Mouse (Mus musculus) right cerebral cortex, postnatal 10 days (tissue): ENCODE results near the gene Ranbp10.
A peak's percentile ranks its signal among the peaks of the same experiment; 100 is the strongest.

Experiments
- DNase-seq, 2 experiments: peaks; one replicate each; pipeline ENCODE4 v3.0.0; 2021; ENCODE audit warnings: low spot score in 2 of 2

Gene Ranbp10

DNA sequence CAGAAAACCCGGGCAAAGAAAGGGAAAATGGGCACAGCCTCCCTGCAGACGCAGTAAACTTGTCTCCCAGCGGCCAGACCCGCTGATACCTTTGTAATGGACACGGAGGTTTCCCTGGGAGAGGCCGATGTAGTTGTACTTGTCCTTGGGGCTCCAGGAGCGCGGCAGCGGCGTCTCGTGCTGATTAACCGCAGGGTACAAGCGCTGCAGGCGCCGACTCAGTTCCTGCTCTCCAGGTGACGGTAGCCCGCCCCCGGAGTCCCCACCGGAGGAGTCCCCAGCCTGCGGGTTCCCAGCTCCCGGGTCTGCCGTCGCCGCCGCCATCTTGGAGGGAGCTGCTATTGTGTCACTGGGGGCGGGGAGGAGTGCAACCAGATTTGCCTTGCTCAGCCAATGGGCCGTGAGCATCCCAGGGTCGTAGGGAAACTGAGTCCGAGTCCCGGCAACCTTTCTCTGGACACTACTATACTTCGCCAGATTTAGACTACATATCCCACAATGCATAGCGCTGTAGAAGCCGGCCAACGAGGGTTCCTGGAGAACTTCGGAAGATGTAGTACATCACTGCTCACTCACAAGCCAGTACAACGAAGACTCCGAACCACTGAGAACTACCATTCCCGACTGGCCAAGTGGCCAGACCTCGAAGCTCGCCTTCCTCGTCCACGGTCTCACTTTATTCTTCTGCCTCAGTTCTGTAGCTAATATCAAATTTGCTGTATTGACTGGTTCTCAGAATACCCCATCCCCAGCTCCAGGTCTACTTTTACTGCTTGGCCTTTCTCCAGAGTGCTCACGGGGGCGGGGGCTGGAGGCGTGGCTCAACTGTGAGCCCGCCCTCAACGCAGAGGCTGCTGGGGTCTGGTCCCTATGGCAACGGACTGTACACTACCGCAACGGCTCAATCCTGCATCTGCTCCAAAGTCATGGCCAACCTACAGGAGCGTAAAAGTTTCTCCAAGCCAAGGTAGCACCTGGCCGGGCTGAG lies at the start of gene Ranbp10, which contains the start of gene Tsnaxip1:
Gene Ranbp10 (minus strand): TSS at position 490 of the 988 bp plus-strand sequence.
Gene Tsnaxip1 (plus strand): TSS at position 871 of the 988 bp plus-strand sequence.
- peak; percentile 99 to 100 for DNase-seq

GRCm38 (mm10) chr8:105874301-105874700 lies 47.2 kb upstream of the Ranbp10 start:
- no peak for DNase-seq

DNA sequence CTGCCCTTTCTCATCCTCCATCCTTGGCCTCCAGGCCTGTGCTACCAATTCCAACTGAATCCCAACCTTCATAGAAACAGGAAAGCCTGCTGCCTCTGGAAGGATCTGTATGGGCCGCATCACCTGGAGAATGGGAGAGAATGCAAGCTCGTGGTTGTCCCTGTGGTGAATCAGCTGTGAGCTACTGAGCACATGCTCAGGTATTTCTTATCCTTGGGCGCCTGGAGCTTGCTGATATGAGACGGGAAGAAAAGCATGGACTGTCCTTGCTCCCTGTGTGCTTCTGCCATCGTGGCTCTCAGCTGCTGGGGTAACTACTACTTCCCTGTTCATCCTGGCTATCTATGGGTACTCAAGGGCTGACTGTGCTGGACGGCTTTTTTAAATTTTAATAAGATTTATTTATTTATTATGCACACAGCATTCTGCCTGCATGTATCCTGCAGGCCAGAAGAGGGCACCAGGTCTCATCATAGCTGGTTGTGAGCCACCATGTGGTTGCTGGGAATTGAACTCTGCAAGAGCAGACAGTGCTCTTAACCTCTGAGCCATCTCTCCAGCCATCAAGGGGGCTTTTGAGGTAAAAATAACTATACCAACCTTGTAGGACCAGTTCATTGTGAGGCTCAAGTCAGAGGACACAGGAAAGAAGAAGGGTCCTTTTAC lies 39.3 kb upstream of the Ranbp10 start:
- no peak for DNase-seq

DNA sequence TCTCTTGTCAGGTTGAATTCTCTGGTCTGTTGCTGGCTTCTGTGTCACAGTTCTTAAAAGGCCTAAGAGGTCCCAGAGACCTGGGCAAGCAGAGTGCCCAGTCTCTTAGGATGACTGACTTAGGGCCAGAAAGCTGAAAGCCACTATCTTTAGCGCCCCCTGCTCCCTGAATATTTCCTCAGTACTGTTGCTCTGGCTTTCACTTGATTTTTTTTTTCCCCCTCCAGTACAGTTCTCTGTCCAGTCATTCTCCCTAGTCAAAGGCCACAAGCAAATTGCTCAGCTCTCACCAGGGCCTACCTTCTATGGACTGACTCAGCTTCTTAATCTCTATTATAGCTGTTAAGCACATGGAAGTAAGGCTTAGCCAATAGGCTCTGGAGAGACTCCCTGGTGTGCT lies 34.8 kb upstream of the Ranbp10 start:
- no peak for DNase-seq

DNA sequence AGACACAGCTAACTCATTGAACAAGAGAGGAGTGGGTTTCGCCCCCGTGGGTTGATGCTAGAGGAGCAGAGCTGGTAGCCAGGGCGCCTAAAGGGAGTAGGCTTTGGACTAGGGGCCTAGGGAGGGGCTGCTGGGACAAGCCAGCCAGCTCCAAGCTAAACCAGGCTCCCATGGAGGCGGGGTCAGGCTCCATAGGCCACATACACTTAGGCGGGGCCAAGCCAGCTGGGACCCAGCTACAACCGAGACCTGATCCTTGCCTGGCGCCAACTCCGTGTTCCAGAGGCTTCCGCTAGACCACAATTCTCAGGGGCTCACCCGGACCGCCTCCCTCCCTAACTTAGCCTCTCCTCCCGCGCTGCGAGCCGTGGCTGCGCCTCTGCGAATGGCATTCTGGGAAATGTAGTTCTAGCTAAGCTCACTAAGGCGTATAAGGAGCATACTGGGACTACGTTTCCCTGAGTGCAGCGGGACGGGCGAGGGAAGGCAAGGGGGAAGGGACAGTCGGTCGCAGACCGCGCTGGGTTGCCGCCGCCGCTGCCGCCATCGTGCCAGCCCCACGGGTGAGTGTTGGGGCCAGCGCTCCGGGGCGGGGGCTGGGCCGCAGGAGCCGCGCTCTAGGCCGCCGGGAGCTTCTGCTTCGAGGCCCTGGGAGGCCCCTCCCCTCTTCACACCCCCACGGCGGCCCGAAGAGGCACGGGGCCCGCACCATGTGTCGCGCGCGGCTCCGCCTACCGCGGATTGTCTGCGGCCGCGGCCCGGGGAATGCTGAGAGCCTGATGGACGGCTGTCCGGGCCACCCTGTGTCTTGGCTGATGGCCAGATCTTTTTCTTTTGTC lies 33.2 kb upstream of the Ranbp10 start, which contains the start of gene Nutf2:
Gene Nutf2 (plus strand): TSS at position 438 of the 839 bp plus-strand sequence.
- peak; percentile 97 to 98 for DNase-seq

- DNase-seq: no peak
Measured at GRCm38 (mm10) chr8:105859314-105859713, 32.2 kb upstream of the Ranbp10 start.

DNA sequence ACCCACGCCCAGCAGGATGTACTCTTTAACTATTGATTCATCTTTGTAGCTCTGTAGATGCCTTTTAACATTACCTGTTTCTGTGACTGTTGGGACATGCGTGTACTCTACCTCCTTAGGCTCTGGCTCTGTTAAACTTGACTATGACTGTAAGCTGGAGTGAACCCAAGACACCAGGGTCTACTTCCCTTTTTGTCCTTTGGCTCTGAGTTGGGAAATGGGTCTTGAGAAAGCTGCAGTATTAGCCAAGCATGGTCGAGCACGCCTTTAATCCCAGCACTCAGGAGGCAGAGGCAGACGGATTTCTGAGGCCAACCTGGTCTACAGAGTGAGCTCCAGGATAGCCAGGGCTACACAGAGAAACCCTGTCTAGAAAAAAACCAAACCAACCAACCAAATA lies 31.3 kb upstream of the Ranbp10 start:
- no peak for DNase-seq

- no peak for DNase-seq
Measured at GRCm38 (mm10) chr8:105856168-105856835, 29.2 kb upstream of the Ranbp10 start.

DNA sequence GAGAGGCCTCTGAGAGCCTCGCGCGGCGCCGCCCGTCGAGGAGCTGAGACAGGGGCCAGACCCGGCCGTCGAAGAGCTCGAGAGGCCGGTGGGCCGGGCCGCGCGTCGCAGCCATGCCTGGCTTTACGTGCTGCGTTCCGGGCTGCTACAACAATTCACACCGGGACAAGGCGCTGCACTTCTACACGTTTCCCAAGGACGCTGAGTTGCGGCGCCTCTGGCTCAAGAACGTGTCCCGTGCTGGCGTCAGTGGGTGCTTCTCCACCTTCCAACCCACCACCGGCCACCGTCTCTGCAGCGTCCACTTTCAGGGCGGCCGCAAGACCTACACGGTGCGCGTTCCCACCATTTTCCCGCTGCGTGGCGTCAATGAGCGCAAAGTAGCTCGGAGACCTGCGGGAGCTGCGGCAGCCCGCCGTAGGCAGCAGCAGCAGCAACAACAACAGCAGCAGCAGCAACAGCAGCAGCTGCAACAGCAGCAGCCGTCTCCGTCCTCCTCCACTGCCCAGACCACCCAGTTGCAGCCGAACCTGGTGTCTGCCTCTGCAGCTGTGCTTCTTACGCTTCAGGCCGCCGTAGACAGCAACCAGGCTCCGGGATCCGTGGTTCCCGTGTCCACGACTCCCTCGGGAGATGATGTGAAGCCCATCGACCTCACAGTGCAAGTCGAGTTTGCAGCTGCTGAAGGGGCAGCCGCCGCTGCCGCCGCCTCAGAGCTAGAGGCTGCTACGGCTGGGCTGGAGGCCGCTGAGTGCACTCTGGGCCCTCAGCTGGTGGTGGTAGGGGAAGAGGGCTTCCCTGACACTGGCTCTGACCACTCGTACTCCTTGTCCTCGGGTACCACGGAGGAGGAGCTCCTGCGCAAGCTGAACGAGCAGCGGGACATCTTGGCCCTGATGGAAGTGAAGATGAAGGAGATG lies 28.4 kb upstream of the Ranbp10 start:
- DNase-seq: peak; percentile 72 to 78

- peak; percentile 93 to 95 for DNase-seq
Measured at GRCm38 (mm10) chr8:105854715-105855216, 27.6 kb upstream of the Ranbp10 start, which contains the start of gene Thap11. Gene Thap11 (plus strand): TSS chr8:105855132.

GRCm38 (mm10) chr8:105854303-105854702 lies 27.2 kb upstream of the Ranbp10 start:
- no peak for DNase-seq

DNA sequence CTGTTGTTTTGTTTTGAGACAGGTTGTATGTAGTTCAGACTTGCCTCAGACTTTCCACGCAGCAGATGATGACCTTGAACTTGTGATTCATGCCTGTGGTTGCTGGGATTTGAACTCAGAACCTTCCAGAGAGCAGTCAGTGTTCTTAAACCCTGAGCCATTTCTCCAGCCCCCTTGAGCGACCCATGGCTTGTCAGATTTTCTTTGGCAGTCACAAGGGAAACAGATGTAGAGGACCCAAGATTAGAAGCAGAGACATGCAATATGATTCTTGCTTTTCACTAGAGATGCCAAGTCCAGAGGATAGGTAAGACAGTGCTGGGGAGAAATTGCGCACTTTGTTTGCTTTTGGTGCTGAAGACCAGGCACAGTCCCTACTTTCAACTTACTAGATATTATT lies 26.0 kb upstream of the Ranbp10 start, which contains the start of gene Cenpt:
Gene Cenpt (minus strand): TSS at position 101 of the 400 bp plus-strand sequence.
- DNase-seq: no peak

DNA sequence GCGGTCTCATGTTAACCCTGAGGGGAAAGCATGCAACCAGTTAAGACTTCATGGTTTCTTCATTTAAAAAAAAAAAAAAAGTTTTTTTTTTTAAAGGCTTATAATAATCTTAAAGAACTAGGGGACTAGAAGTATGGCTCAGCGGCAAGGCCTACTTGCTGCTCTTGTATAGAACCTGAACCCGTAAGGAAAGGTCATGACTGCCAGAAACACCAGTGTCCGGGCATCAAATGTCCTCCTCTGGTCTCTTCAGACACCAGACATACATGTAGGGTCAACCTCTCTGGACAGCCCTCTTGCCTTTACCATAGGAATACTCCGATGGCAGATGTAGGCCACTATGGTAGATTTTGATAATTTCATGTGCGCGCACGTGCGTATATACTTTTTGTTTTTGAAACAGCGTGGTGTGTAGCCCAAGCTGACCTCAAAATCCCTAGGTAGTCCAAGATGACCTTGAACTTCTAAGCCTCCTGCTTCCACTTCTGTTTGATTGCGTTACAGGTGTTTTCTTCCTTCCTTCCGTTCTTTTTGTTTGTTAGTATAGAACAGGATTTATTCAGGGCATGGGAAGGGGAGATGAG lies 25.1 kb upstream of the Ranbp10 start:
- DNase-seq: peak; percentile 37 to 48

DNA sequence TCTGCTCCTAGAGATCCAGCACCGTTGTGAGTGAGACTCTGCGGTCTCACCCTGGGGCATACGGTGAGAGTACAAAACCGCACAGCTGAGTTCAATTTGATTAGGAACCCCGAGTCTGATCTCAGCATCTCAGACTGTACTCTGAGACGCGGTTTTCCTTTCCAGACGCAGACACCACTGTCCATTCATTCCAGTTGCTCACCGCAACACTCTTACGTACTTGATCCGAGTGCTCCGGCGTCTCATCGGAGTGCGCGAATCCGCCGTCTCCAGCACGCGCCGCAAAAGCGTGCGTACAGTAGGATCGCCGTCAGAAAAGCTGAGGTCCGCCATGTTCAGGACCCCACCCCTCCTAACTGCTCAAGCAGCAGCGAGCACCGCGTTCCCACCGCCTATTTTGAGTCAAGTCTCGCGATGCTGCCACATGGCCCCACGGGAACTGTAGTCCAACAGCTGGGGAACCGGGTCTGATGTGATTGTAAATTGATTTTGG lies 24.5 kb upstream of the Ranbp10 start:
- peak; percentile 97 for DNase-seq

GRCm38 (mm10) chr8:105850611-105851010 lies 23.5 kb upstream of the Ranbp10 start:
- no peak for DNase-seq

GRCm38 (mm10) chr8:105850014-105850413 lies 22.9 kb upstream of the Ranbp10 start:
- DNase-seq: no peak

DNA sequence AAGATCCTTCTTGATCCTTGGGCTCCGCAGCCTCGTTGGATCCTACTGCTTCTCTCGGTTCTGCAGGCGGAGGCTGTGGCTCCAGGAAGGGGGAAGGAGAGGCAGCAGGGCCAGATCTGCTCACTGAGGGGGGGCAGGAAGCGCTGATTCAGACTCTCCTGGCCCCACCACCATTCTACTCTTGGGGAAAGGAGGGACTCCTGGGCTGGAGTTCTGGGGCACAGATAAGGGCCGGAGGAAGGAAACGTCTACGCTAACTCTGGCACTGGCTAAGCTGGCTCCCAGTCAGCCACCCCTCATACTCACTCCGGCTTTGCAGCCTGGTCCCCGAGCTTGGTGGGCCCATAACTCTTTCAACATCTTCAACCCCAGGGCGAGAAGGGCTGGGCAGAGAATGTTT lies 19.5 kb upstream of the Ranbp10 start:
- DNase-seq: no peak

- no peak for DNase-seq
Measured at GRCm38 (mm10) chr8:105839209-105839608, 12.1 kb upstream of the Ranbp10 start.

DNA sequence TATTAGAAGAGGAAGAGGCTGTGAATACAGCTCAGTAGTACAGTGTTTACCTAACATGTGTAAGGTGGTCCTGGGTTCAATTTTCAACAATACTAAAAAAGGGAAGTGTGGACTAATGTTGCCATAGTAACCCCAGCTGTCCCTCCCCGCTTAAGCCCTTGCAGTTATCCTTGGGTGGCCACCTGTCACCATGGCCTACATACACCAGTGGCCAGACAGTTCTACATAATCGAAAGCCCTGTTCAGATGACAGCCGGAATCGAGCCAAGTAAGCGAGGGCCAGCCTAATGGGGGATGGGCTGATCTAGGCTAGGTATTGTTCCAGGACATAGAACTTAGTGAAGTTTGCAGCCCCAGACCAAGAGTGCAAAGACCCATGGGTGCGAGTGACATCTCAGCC lies 9.8 kb upstream of the Ranbp10 start:
- DNase-seq: no peak
